Mouse (Mus musculus) embryo, embryonic 10 days (tissue): ENCODE data around the gene Igsf8.

Experiments used
- DNase-seq: peaks from one replicate; pipeline ENCODE4 v3.0.0-alpha.2; 2015; ENCODE audit warnings: low spot score

Gene Igsf8

DNA sequence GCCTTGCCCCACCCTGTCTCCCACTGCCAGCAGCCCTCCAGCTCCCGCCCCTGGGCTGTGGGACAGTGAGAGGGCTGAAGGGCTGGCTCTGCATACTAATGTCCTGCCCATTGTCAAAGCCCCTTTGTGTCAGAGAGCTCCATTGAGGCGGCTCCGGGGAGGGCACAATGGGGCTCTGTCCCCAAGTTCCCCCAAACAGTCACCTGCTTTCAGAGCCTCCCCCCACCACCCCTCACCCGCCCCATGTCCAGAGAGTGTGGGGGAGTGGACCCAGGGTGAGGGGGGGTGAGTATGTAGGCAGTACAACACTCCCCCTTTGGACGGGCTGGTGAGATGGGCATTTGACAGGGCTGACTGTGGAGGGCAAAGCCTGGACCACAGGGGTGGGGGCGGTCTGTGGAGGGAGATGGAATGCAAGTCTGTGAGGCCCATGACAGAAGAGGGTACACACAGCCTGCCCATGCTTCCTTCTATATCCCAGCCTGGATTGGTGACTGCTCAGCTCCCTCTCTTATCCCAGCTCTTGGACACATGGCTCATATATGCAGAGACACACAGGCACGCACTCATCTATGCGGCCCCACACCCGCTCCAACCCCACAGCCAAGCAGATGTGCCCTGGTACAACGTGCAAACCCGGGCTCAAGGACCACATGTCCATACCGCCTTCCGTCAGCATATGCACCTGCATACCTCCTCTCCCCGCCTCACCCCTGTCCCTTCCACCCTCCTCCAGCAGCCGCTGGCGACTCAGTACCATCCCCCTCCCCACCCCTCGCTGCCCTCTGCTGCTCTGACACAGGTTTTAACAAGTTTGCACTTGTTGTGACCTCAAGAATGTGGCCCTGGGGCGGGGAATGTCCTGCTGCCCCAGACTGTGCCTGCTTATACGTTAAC lies 88.7 kb downstream of the Igsf8 start:
- DNase-seq, result peak; percentile 83

DNA sequence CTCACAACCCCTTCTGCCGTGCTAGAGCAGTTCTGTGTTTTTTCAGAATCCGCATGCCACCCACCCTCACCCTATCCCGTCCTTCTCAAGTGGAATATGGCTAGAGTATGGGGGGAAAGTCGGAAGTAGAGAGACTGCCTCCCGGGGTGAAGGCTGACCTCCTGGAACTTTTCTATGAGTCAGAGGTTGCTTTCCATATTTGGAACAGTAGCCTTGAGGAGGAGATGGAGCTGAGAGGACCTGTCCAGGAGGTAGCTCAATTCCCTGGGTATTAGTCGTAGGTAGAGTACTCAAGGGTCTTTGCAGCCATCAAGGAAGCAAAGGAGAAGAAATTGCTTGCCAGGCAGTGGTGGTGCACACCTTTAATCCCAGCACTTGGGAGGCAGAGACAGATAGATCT lies 90.6 kb downstream of the Igsf8 start:
- no peak for DNase-seq

DNA sequence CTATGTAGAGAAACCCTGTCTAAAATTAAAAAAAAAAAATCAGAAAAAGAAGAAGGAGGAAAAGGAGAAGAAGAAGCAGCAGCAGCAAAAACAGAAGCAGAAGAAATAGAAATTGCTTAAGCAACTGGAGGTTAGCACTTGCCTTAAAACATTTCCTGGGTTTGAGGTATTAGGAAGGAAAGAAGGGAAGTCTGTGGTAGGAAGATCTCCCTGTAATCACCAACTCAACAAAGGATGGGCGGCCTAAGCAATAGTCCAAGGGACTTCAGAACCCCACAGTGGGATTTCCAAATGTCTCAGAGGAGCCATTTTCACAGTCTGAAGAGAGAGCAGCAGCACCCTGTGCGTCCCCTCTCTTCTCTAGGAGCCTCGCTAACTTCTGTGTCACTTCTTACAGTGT lies 91.0 kb downstream of the Igsf8 start:
- no peak for DNase-seq

DNA sequence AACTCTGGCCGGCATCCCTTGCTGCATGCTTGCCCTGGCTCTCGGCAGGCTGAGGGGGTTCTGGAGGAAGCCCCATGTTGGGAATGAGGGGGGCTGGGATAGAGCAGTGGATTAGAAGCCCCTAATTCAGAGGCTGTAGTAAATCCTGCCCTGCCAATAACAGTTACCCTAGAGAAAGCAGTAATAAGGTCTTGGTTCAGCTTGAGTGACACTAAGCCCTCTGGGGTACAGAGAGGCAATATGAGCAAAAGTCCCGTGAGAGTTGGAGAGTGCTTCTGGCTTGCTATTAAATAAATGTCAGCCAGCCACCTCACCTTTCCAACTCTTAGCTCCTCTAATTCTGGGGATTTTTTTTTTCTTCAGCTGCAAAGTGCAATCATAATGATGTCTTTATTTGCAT lies 93.9 kb downstream of the Igsf8 start:
- DNase-seq, result no peak

DNA sequence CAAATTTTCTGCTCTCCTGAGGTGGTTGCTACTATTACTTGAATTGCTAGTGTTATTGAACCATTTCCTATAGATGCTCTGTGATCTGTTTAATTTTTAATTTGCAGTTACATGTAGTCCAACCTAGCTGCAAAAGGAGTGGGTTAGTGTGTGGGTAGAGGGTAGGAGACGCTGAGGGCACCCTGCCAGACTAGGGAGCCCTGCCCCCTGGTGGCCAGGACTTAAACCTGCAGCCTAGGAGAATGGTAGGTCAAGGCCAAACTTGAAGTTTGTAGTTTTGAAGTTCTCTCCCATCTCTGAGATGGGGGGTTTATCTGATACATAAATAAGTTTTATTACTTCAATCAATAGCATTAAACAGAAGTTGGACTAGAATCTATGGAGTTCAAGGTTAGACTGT lies 96.1 kb downstream of the Igsf8 start:
- DNase-seq, result peak; percentile 68

DNA sequence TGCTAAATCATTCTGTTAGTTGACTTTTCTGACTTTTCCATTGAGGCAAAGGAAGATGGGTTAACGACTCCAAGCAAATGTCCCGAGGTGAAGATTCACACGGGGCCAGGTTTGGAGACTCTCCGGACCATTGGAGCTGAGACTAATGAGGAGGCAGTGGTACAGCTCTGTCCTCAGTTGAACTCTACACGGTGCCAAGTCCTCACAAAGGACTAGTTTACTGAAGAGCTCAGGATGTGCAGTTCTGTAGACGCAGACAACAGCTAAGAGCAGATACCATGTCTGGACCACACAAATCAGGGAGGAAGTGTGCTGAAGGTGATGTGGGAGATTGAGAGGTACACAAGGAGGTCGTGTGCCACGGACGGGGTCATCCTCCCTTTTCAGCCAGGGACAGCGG lies 96.9 kb downstream of the Igsf8 start:
- DNase-seq, result no peak

DNA sequence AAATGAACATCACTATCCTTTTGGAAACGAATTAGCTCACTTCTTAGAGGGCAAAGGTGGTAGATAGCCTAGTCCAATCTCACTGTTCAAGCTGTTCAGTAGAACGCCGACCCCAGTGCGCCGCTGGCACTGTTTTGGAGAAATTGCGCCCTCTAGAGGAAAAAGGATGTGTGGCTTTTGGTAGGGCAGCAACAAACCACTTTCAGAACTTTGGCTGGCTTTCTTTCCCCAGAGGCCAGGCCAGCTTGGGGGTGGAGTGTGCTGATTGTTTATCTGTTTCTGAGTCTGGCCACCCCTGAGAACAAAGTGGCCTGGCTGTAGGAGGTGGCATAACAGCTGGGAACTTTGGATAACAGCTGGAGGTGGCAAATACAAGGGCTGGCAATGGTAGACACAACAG lies 103.2 kb downstream of the Igsf8 start:
- peak; percentile 77 for DNase-seq

DNA sequence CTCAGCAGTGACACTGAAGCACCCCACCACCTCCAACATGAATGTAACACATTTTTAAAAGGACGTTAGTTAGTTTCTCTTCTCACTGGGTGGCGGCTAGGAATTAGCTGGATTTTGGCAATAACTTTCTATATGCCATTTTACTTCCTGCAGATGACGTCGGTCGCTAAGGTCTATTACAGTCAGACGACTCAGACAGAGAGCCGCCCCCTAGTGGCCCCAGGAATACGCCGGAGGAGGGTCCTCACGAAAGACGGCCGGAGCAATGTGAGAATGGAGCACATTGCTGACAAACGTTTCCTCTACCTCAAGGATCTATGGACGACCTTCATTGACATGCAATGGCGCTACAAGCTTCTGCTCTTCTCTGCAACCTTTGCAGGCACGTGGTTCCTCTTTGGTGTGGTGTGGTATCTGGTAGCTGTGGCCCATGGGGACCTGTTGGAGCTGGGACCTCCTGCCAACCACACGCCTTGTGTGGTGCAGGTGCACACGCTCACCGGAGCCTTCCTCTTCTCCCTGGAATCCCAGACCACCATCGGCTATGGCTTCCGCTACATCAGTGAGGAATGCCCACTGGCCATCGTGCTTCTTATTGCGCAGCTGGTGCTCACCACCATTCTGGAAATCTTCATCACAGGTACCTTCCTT lies 107.5 kb downstream of the Igsf8 start:
- DNase-seq, result peak; percentile 71
